Mouse (Mus musculus): Measurements from ENCODE around the gene Nsf.

Gene Nsf

GRCm38 (mm10) chr11:103840834-103841233, 113.0 kb downstream of the Nsf start:
- no peak for DNase-seq (ENCODE audit: low read depth, low spot score)

- DNase-seq (ENCODE audit: low read depth, low spot score) = no peak
Observed at GRCm38 (mm10) chr11:103838955-103839354, 114.9 kb downstream of the Nsf start.

GRCm38 (mm10) chr11:103832331-103832730, 121.5 kb downstream of the Nsf start:
- no peak for DNase-seq (ENCODE audit: low read depth, low spot score)

GRCm38 (mm10) chr11:103831766-103832165, 122.1 kb downstream of the Nsf start:
- no peak for DNase-seq (ENCODE audit: low read depth, low spot score)

- DNase-seq (ENCODE audit: low read depth, low spot score) = no peak
Observed at GRCm38 (mm10) chr11:103830476-103830875, 123.4 kb downstream of the Nsf start.

- DNase-seq (ENCODE audit: low read depth, low spot score) = no peak
Observed at GRCm38 (mm10) chr11:103829956-103830355, 123.9 kb downstream of the Nsf start.

- no peak for DNase-seq (ENCODE audit: low read depth, low spot score)
Observed at GRCm38 (mm10) chr11:103828866-103829265, 125.0 kb downstream of the Nsf start.

- DNase-seq (ENCODE audit: low read depth, low spot score) = no peak
Observed at GRCm38 (mm10) chr11:103827201-103827600, 126.7 kb downstream of the Nsf start.

GRCm38 (mm10) chr11:103816719-103817118, 137.1 kb downstream of the Nsf start:
- no peak for DNase-seq (ENCODE audit: low read depth, low spot score)

- DNase-seq (ENCODE audit: low read depth, low spot score) = no peak
Observed at GRCm38 (mm10) chr11:103815986-103816385, 137.9 kb downstream of the Nsf start.

GRCm38 (mm10) chr11:103814808-103815207, 139.0 kb downstream of the Nsf start:
- DNase-seq (ENCODE audit: low read depth, low spot score) = no peak

GRCm38 (mm10) chr11:103811246-103811645, 142.6 kb downstream of the Nsf start:
- no peak for DNase-seq (ENCODE audit: low read depth, low spot score)

- DNase-seq (ENCODE audit: low read depth, low spot score) = no peak
Observed at GRCm38 (mm10) chr11:103810631-103811030, 143.2 kb downstream of the Nsf start.

GRCm38 (mm10) chr11:103809611-103810598, 144.0 kb downstream of the Nsf start:
- no peak for DNase-seq (ENCODE audit: low read depth, low spot score)

- no peak for DNase-seq (ENCODE audit: low read depth, low spot score)
Observed at GRCm38 (mm10) chr11:103808771-103809610, 144.9 kb downstream of the Nsf start.

- no peak for DNase-seq (ENCODE audit: low read depth, low spot score)
Observed at GRCm38 (mm10) chr11:103807966-103808365, 145.9 kb downstream of the Nsf start.

GRCm38 (mm10) chr11:103804804-103805203, 149.1 kb downstream of the Nsf start:
- no peak for DNase-seq (ENCODE audit: low read depth, low spot score)

- no peak for DNase-seq (ENCODE audit: low read depth, low spot score)
Observed at GRCm38 (mm10) chr11:103804126-103804525, 149.7 kb downstream of the Nsf start.

- no peak for DNase-seq (ENCODE audit: low read depth, low spot score)
Observed at GRCm38 (mm10) chr11:103801128-103801527, 152.7 kb downstream of the Nsf start.

- no peak for DNase-seq (ENCODE audit: low read depth, low spot score)
Observed at GRCm38 (mm10) chr11:103789951-103790350, 163.9 kb downstream of the Nsf start.

- DNase-seq (ENCODE audit: low read depth, low spot score) = no peak
Observed at GRCm38 (mm10) chr11:103780152-103780551, 173.7 kb downstream of the Nsf start.

- no peak for DNase-seq (ENCODE audit: low read depth, low spot score)
Observed at GRCm38 (mm10) chr11:103774228-103774530, 179.7 kb downstream of the Nsf start.

Data from c-Kit-negative CD71-positive TER-119-positive erythroid progenitor cells, embryonic 14.5 days (primary cell).